Mouse (Mus musculus) right cerebral cortex, postnatal 10 days (tissue): ENCODE results near the gene Il3.
A peak's percentile ranks its signal among the peaks of the same experiment; 100 is the strongest.

Experiments
- DNase-seq, 2 experiments: peaks; one replicate each; pipeline ENCODE4 v3.0.0; 2021; ENCODE audit warnings: low spot score in 2 of 2

Gene Il3

GRCm38 (mm10) chr11:54287821-54288453, 20.9 kb upstream of the Il3 start:
- peak in 1 of 2 experiments; percentile 9 for DNase-seq

GRCm38 (mm10) chr11:54271437-54271949, 4.4 kb upstream of the Il3 start:
- DNase-seq = no peak

- no peak for DNase-seq
These were observed 2.3 kb upstream of the Il3 start for GRCm38 (mm10) chr11:54269191-54269896.

- DNase-seq = peak; percentile 41 to 60
These were observed 2.5 kb downstream of the Il3 start for GRCm38 (mm10) chr11:54264542-54264941.

GRCm38 (mm10) chr11:54263405-54264031, 3.6 kb downstream of the Il3 start:
- no peak for DNase-seq

- peak; percentile 62 to 69 for DNase-seq
These were observed 10.3 kb downstream of the Il3 start for GRCm38 (mm10) chr11:54256624-54257376.

- no peak for DNase-seq
These were observed 13.0 kb downstream of the Il3 start for GRCm38 (mm10) chr11:54254114-54254513.

- DNase-seq = no peak
These were observed 16.5 kb downstream of the Il3 start for GRCm38 (mm10) chr11:54250575-54250974.

- no peak for DNase-seq
These were observed 17.3 kb downstream of the Il3 start for GRCm38 (mm10) chr11:54249748-54250147.

GRCm38 (mm10) chr11:54248940-54249717, 17.9 kb downstream of the Il3 start, which contains the start of gene Csf2:
Csf2 (minus strand) TSS chr11:54249667.
- no peak for DNase-seq

- peak in 1 of 2 experiments; percentile 31 for DNase-seq
These were observed 19.7 kb downstream of the Il3 start for GRCm38 (mm10) chr11:54247251-54247950.

GRCm38 (mm10) chr11:54244465-54244864, 22.6 kb downstream of the Il3 start:
- no peak for DNase-seq

GRCm38 (mm10) chr11:54242494-54242893, 24.6 kb downstream of the Il3 start:
- no peak for DNase-seq

- no peak for DNase-seq
These were observed 30.1 kb downstream of the Il3 start for GRCm38 (mm10) chr11:54236939-54237338.

GRCm38 (mm10) chr11:54227478-54227877, 39.6 kb downstream of the Il3 start:
- no peak for DNase-seq

GRCm38 (mm10) chr11:54224475-54224986, 42.5 kb downstream of the Il3 start:
- DNase-seq = no peak

- no peak for DNase-seq
These were observed 43.2 kb downstream of the Il3 start for GRCm38 (mm10) chr11:54223637-54224474.

- DNase-seq = no peak
These were observed 47.0 kb downstream of the Il3 start for GRCm38 (mm10) chr11:54219903-54220740.
